Mouse (Mus musculus) limb, embryonic 11.5 days (tissue): ENCODE data around the gene Dnajc13. TPM values are rescaled to one million over a fixed set of nuclear protein-coding genes. Genes with fewer than 3 reads are reported as not detected.

ENCODE experiments used
- ATAC-seq: fragments of 200-750 bp; cut with Nextera tagmentation; 2 replicates; pipeline ENCODE4 v1.8.0; 2017; ENCODE audit warnings: low read depth; ENCODE audit not compliant: insufficient number of reproducible peaks, low FRiP score, low TSS enrichment
- DNase-seq: peaks from one replicate; pipeline ENCODE4 v3.0.0-alpha.2; 2015; ENCODE audit warnings: low spot score
- H3K27ac ChIP-seq: fragments of 300-500 bp; sonication (generic); replicated peaks from 2 replicates; pipeline ENCODE4 v1.5.1; 2014; ENCODE audit warnings: low read depth, mild to moderate bottlenecking, low read length
- H3K27me3 ChIP-seq: fragments of 300-500 bp; sonication (generic); 2 replicates; pipeline ENCODE4 v1.6.1; 2014; ENCODE audit warnings: mild to moderate bottlenecking, low read length, mixed read lengths; ENCODE audit not compliant: control insufficient read depth, insufficient read depth
- H3K36me3 ChIP-seq: fragments of 300-500 bp; sonication (generic); 2 replicates; pipeline ENCODE4 v1.6.1; 2014; ENCODE audit warnings: mild to moderate bottlenecking, low read length, moderate library complexity, mixed read lengths; ENCODE audit not compliant: control insufficient read depth, insufficient read depth
- H3K4me1 ChIP-seq: fragments of 300-500 bp; sonication (generic); 2 replicates; pipeline ENCODE4 v1.6.1; 2014; ENCODE audit warnings: low read length, mixed read lengths; ENCODE audit not compliant: control insufficient read depth, insufficient read depth
- H3K4me2 ChIP-seq: fragments of 300-500 bp; sonication (generic); 2 replicates; pipeline ENCODE4 v1.6.1; 2014; ENCODE audit warnings: low read depth, mild to moderate bottlenecking, moderate library complexity; ENCODE audit not compliant: severe bottlenecking
- H3K4me3 ChIP-seq: fragments of 300-500 bp; sonication (generic); 2 replicates; pipeline ENCODE4 v1.5.1; 2014; ENCODE audit warnings: low read depth, low read length
- H3K9ac ChIP-seq: fragments of 300-500 bp; sonication (generic); 2 replicates; pipeline ENCODE4 v1.6.1; 2014; ENCODE audit warnings: mild to moderate bottlenecking, low read length
- H3K9me3 ChIP-seq: fragments of 300-500 bp; sonication (generic); 2 replicates; pipeline ENCODE4 v1.6.1; 2016; ENCODE audit warnings: low read length; ENCODE audit not compliant: control insufficient read depth
- WGBS: fragments of 180-500 bp; shearing (Covaris S2); extraction: QIAGEN DNeasy Blood & Tissue Kit; methylation state at CpG from one replicate; pipeline ENCODE4 v1.1.7; 2014; 5-methylcytosine and 5-hydroxymethylcytosine counted together
- polyA plus RNA-seq: library from polyadenylated mRNA; unstranded; fragments of >200 nt; fragmentation: Nextera tagmentation; extraction: Ambion mirVana; gene quantifications from 2 replicates; pipeline ENCODE4 v1.2.1, GENCODE M21; 2014

The Dnajc13 gene
- polyA plus RNA-seq, 1 experiment from 2014 or later = 27.3 TPM

- no peak overlapping the region for H3K27ac ChIP-seq
Measured at GRCm38 (mm10) chr9:104251111-104251510, 11.6 kb downstream of the Dnajc13 start.

GRCm38 (mm10) chr9:104247307-104247987 is 15.3 kb downstream of the Dnajc13 start:
- no peak overlapping the region for H3K4me2 ChIP-seq
- H3K27me3 ChIP-seq = no peaks in the 10 kb centered on the region
- H3K4me3 ChIP-seq = no peak overlapping the region
- WGBS = 46% methylated on average over 6 of the region's 6 CpGs
- ATAC-seq (no peak), DNase-seq (no peak)
- H3K4me1 ChIP-seq = no peaks in the 10 kb centered on the region; the same call in 1 of the 2 replicates
- no peaks in the 10 kb centered on the region for H3K9me3 ChIP-seq
- H3K36me3 ChIP-seq = no peaks in the 10 kb centered on the region
- no peak overlapping the region for H3K27ac ChIP-seq
- no peak overlapping the region for H3K9ac ChIP-seq

More at GRCm38 (mm10) chr9:104251111-104251510, 11.6 kb downstream of the Dnajc13 start:
- Histone ChIP-seq H3K9me3 (no peaks in the 10 kb centered on the region), H3K9ac (no peak overlapping the region), H3K36me3 (no peaks in the 10 kb centered on the region), H3K27me3 (no peaks in the 10 kb centered on the region), H3K4me1 (no peaks in the 10 kb centered on the region; the same call in 1 of the 2 replicates), H3K4me2 (no peak overlapping the region), H3K4me3 (no peak overlapping the region)
- ATAC-seq = no peak
- WGBS = 43% methylated on average over 8 of the region's 8 CpGs
- no peak for DNase-seq

- no peak overlapping the region for H3K27ac ChIP-seq
- no peak overlapping the region for H3K4me3 ChIP-seq
- H3K4me1 ChIP-seq = no peaks in the 10 kb centered on the region
- ATAC-seq (no peak), DNase-seq (no peak)
- no peaks in the 10 kb centered on the region for H3K27me3 ChIP-seq
- no peaks in the 10 kb centered on the region for H3K9me3 ChIP-seq
- H3K4me2 ChIP-seq = no peak overlapping the region
- no peak overlapping the region for H3K9ac ChIP-seq
- WGBS = 86% methylated on average over 9 of the region's 9 CpGs
- H3K36me3 ChIP-seq = no peaks in the 10 kb centered on the region; the same call in 1 of the 2 replicates
Measured at GRCm38 (mm10) chr9:104243799-104244466, 18.8 kb downstream of the Dnajc13 start.

- Histone ChIP-seq H3K9ac (no peak overlapping the region), H3K36me3 (peaks cover under 1% of the 10 kb centered on the region), H3K4me1 (no peaks in the 10 kb centered on the region), H3K4me2 (no peak overlapping the region), H3K9me3 (no peaks in the 10 kb centered on the region), H3K27ac (no peak overlapping the region), H3K27me3 (no peaks in the 10 kb centered on the region), H3K4me3 (no peak overlapping the region)
- WGBS = 92% methylated on average over 7 of the region's 7 CpGs
- DNase-seq (no peak), ATAC-seq (no peak)
Measured at GRCm38 (mm10) chr9:104240146-104240545, 22.6 kb downstream of the Dnajc13 start.

GRCm38 (mm10) chr9:104239076-104239475 is 23.7 kb downstream of the Dnajc13 start:
- no peaks in the 10 kb centered on the region for H3K4me1 ChIP-seq
- no peak for DNase-seq
- WGBS = 94% methylated on average over 8 of the region's 8 CpGs
- no peaks in the 10 kb centered on the region for H3K27me3 ChIP-seq
- no peaks in the 10 kb centered on the region for H3K9me3 ChIP-seq
- H3K27ac ChIP-seq = no peak overlapping the region
- peaks cover 3% of the 10 kb centered on the region for H3K36me3 ChIP-seq
- no peak overlapping the region for H3K4me3 ChIP-seq
- no peak for ATAC-seq
- H3K4me2 ChIP-seq = no peak overlapping the region
- H3K9ac ChIP-seq = no peak overlapping the region

GRCm38 (mm10) chr9:104236256-104236930 is 26.3 kb downstream of the Dnajc13 start:
- WGBS = 89% methylated on average over 11 of the region's 11 CpGs
- no peak for DNase-seq
- Histone ChIP-seq H3K27ac (no peak overlapping the region), H3K36me3 (peaks cover 5% of the 10 kb centered on the region), H3K9me3 (no peaks in the 10 kb centered on the region), H3K27me3 (no peaks in the 10 kb centered on the region), H3K4me3 (no peak overlapping the region), H3K4me2 (no peak overlapping the region), H3K4me1 (no peaks in the 10 kb centered on the region), H3K9ac (no peak overlapping the region)
- ATAC-seq = no peak

- Histone ChIP-seq H3K4me3 (no peak overlapping the region), H3K9ac (no peak overlapping the region), H3K4me1 (no peaks in the 10 kb centered on the region), H3K36me3 (peaks cover 5% of the 10 kb centered on the region), H3K9me3 (no peaks in the 10 kb centered on the region), H3K27ac (no peak overlapping the region), H3K27me3 (no peaks in the 10 kb centered on the region), H3K4me2 (no peak overlapping the region)
- no peak for DNase-seq
- 89% methylated on average over 5 of the region's 5 CpGs for WGBS
- no peak for ATAC-seq
Measured at GRCm38 (mm10) chr9:104235751-104236150, 27.0 kb downstream of the Dnajc13 start.

GRCm38 (mm10) chr9:104233815-104234214 is 28.9 kb downstream of the Dnajc13 start:
- Histone ChIP-seq H3K9ac (no peak overlapping the region), H3K4me3 (no peak overlapping the region), H3K27ac (no peak overlapping the region), H3K4me1 (no peaks in the 10 kb centered on the region), H3K9me3 (no peaks in the 10 kb centered on the region), H3K36me3 (peaks cover 7% of the 10 kb centered on the region), H3K27me3 (no peaks in the 10 kb centered on the region), H3K4me2 (no peak overlapping the region)
- DNase-seq (no peak), ATAC-seq (no peak)
- 81% methylated on average over 1 of the region's 1 CpGs for WGBS
